Mouse (Mus musculus) limb, embryonic 11.5 days (tissue): ENCODE results near the gene Mrgpra3. TPM values are rescaled to one million over a fixed set of nuclear protein-coding genes. Genes with fewer than 3 reads are reported as not detected.

ENCODE experiments used
- ATAC-seq: fragments of 200-750 bp; cut with Nextera tagmentation; 2 replicates; pipeline ENCODE4 v1.8.0; 2017; ENCODE audit warnings: low read depth; ENCODE audit not compliant: insufficient number of reproducible peaks, low FRiP score, low TSS enrichment
- DNase-seq: peaks from one replicate; pipeline ENCODE4 v3.0.0-alpha.2; 2015; ENCODE audit warnings: low spot score
- H3K27ac ChIP-seq: fragments of 300-500 bp; sonication (generic); replicated peaks from 2 replicates; pipeline ENCODE4 v1.5.1; 2014; ENCODE audit warnings: low read depth, mild to moderate bottlenecking, low read length
- H3K27me3 ChIP-seq: fragments of 300-500 bp; sonication (generic); 2 replicates; pipeline ENCODE4 v1.6.1; 2014; ENCODE audit warnings: mild to moderate bottlenecking, low read length, mixed read lengths; ENCODE audit not compliant: control insufficient read depth, insufficient read depth
- H3K36me3 ChIP-seq: fragments of 300-500 bp; sonication (generic); 2 replicates; pipeline ENCODE4 v1.6.1; 2014; ENCODE audit warnings: mild to moderate bottlenecking, low read length, moderate library complexity, mixed read lengths; ENCODE audit not compliant: control insufficient read depth, insufficient read depth
- H3K4me1 ChIP-seq: fragments of 300-500 bp; sonication (generic); 2 replicates; pipeline ENCODE4 v1.6.1; 2014; ENCODE audit warnings: low read length, mixed read lengths; ENCODE audit not compliant: control insufficient read depth, insufficient read depth
- H3K4me2 ChIP-seq: fragments of 300-500 bp; sonication (generic); 2 replicates; pipeline ENCODE4 v1.6.1; 2014; ENCODE audit warnings: low read depth, mild to moderate bottlenecking, moderate library complexity; ENCODE audit not compliant: severe bottlenecking
- H3K4me3 ChIP-seq: fragments of 300-500 bp; sonication (generic); 2 replicates; pipeline ENCODE4 v1.5.1; 2014; ENCODE audit warnings: low read depth, low read length
- H3K9ac ChIP-seq: fragments of 300-500 bp; sonication (generic); 2 replicates; pipeline ENCODE4 v1.6.1; 2014; ENCODE audit warnings: mild to moderate bottlenecking, low read length
- H3K9me3 ChIP-seq: fragments of 300-500 bp; sonication (generic); 2 replicates; pipeline ENCODE4 v1.6.1; 2016; ENCODE audit warnings: low read length; ENCODE audit not compliant: control insufficient read depth
- WGBS: fragments of 180-500 bp; shearing (Covaris S2); extraction: QIAGEN DNeasy Blood & Tissue Kit; methylation state at CpG from one replicate; pipeline ENCODE4 v1.1.7; 2014; 5-methylcytosine and 5-hydroxymethylcytosine counted together
- polyA plus RNA-seq: library from polyadenylated mRNA; unstranded; fragments of >200 nt; fragmentation: Nextera tagmentation; extraction: Ambion mirVana; gene quantifications from 2 replicates; pipeline ENCODE4 v1.2.1, GENCODE M21; 2014

The Mrgpra3 gene
- not detected in 2 replicates for polyA plus RNA-seq

- H3K36me3 ChIP-seq = no peaks in the 10 kb centered on the region
- H3K4me2 ChIP-seq = no peak within 1 kb of the TSS
- no peaks in the 10 kb centered on the region; the same call in 1 of the 2 replicates for H3K9me3 ChIP-seq
- no peaks in the 10 kb centered on the region for H3K4me1 ChIP-seq
- ATAC-seq (no peak), DNase-seq (no peak)
- H3K27me3 ChIP-seq = no peaks in the 10 kb centered on the region
- H3K27ac ChIP-seq = no peak within 1 kb of the TSS
- WGBS = 71% methylated on average over 2 of the region's 2 CpGs
- no peak within 1 kb of the TSS for H3K4me3 ChIP-seq
- H3K9ac ChIP-seq = no peak within 1 kb of the TSS
Observed at GRCm38 (mm10) chr7:47601272-47601671, at the start of gene Mrgpra3. Gene Mrgpra3 (minus strand): TSS chr7:47601372.

Other genes starting within 250 kb of the Mrgpra3 start
- not detected in 2 replicates for gene Mrgpra1, start 247.1 kb downstream of the Mrgpra3 start, polyA plus RNA-seq
- not detected in 2 replicates for gene Mrgpra2a, start 149.2 kb downstream of the Mrgpra3 start, polyA plus RNA-seq
- gene Mrgpra2b, start 72.5 kb downstream of the Mrgpra3 start, polyA plus RNA-seq = not detected in 2 replicates